Mouse (Mus musculus): Measurements from ENCODE around the gene Cyp4f13.

The Cyp4f13 gene

GRCm38 (mm10) chr17:32947215-32947914, at the start of gene Cyp4f13:
Gene Cyp4f13, minus strand, starts transcription at chr17:32947402.
- peak; percentile 92 for DNase-seq

- peak; percentile 94 for DNase-seq
Observed at GRCm38 (mm10) chr17:32992699-32993474, 45.7 kb upstream of the Cyp4f13 start, which contains the start of gene Zfp952. Gene Zfp952, plus strand, starts transcription at chr17:32993129.

GRCm38 (mm10) chr17:32991965-32992698, 44.9 kb upstream of the Cyp4f13 start:
- no peak for DNase-seq

- DNase-seq: no peak
Observed at GRCm38 (mm10) chr17:32986301-32986700, 39.1 kb upstream of the Cyp4f13 start.

- no peak for DNase-seq
Observed at GRCm38 (mm10) chr17:32981361-32981760, 34.2 kb upstream of the Cyp4f13 start.

GRCm38 (mm10) chr17:32965623-32966290, 18.6 kb upstream of the Cyp4f13 start, which contains the start of gene Zfp472:
Gene Zfp472, plus strand, starts transcription at chr17:32965814.
- peak; percentile 93 for DNase-seq

GRCm38 (mm10) chr17:32965253-32965622, 18.0 kb upstream of the Cyp4f13 start:
- no peak for DNase-seq

- peak; percentile 79 for DNase-seq
Observed at GRCm38 (mm10) chr17:32951441-32951840, 4.2 kb upstream of the Cyp4f13 start.

- no peak for DNase-seq
Observed at GRCm38 (mm10) chr17:32951006-32951405, 3.8 kb upstream of the Cyp4f13 start.

GRCm38 (mm10) chr17:32950136-32950535, 2.9 kb upstream of the Cyp4f13 start:
- DNase-seq: no peak

- DNase-seq: no peak
Observed at GRCm38 (mm10) chr17:32946716-32947115, 486 bp downstream of the Cyp4f13 start.

GRCm38 (mm10) chr17:32944402-32945035, 2.7 kb downstream of the Cyp4f13 start:
- no peak for DNase-seq

GRCm38 (mm10) chr17:32943661-32944060, 3.5 kb downstream of the Cyp4f13 start:
- no peak for DNase-seq

GRCm38 (mm10) chr17:32939831-32940230, 7.4 kb downstream of the Cyp4f13 start:
- no peak for DNase-seq

- DNase-seq: no peak
Observed at GRCm38 (mm10) chr17:32927803-32928202, 19.4 kb downstream of the Cyp4f13 start.

GRCm38 (mm10) chr17:32924658-32925312, 22.4 kb downstream of the Cyp4f13 start:
- DNase-seq: peak; percentile 75

- no peak for DNase-seq
Observed at GRCm38 (mm10) chr17:32923681-32924080, 23.5 kb downstream of the Cyp4f13 start.

- DNase-seq: no peak
Observed at GRCm38 (mm10) chr17:32919123-32919522, 28.1 kb downstream of the Cyp4f13 start.

GRCm38 (mm10) chr17:32917131-32917530, 30.1 kb downstream of the Cyp4f13 start, which contains the start of gene Cyp4f14:
Gene Cyp4f14, minus strand, starts transcription at chr17:32917342.
- peak; percentile 15 for DNase-seq

GRCm38 (mm10) chr17:32916075-32916474, 31.1 kb downstream of the Cyp4f13 start:
- DNase-seq: no peak

GRCm38 (mm10) chr17:32906172-32906571, 41.0 kb downstream of the Cyp4f13 start:
- DNase-seq: no peak

GRCm38 (mm10) chr17:32905239-32905638, 42.0 kb downstream of the Cyp4f13 start:
- peak; percentile 21 for DNase-seq

All from layer of hippocampus, adult 9-11 months (tissue).